Mouse (Mus musculus) midbrain, embryonic 15.5 days (tissue): ENCODE results near the gene C8b. TPM values are rescaled to one million over a fixed set of nuclear protein-coding genes. Genes with fewer than 3 reads are reported as not detected.

Source experiments
- ATAC-seq: fragments of 200-750 bp; cut with Nextera tagmentation; replicated peaks from 2 replicates; pipeline ENCODE4 v1.8.0; 2017; ENCODE audit warnings: moderate TSS enrichment
- H3K27ac ChIP-seq: fragments of 300-500 bp; sonication (generic); 2 replicates; pipeline ENCODE4 v1.5.1; 2015; ENCODE audit warnings: mild to moderate bottlenecking, inconsistent platforms
- H3K27me3 ChIP-seq: fragments of 300-500 bp; sonication (generic); replicated peaks from 2 replicates; pipeline ENCODE4 v1.6.1; 2015; ENCODE audit warnings: inconsistent platforms
- H3K36me3 ChIP-seq: fragments of 300-500 bp; sonication (generic); replicated peaks from 2 replicates; pipeline ENCODE4 v1.6.1; 2015; ENCODE audit warnings: inconsistent platforms
- H3K4me1 ChIP-seq: fragments of 300-500 bp; sonication (generic); 2 replicates; pipeline ENCODE4 v1.6.1; 2015; ENCODE audit warnings: inconsistent platforms
- H3K4me2 ChIP-seq: fragments of 300-500 bp; sonication (generic); 2 replicates; pipeline ENCODE4 v1.6.1; 2015; ENCODE audit warnings: inconsistent platforms, mild to moderate bottlenecking, moderate library complexity
- H3K4me3 ChIP-seq: fragments of 300-500 bp; sonication (generic); 2 replicates; pipeline ENCODE4 v1.5.1; 2015; ENCODE audit warnings: mild to moderate bottlenecking, inconsistent platforms
- H3K9ac ChIP-seq: fragments of 300-500 bp; sonication (generic); 2 replicates; pipeline ENCODE4 v1.6.1; 2015; ENCODE audit warnings: mild to moderate bottlenecking, inconsistent platforms
- H3K9me3 ChIP-seq: fragments of 300-500 bp; sonication (generic); 2 replicates; pipeline ENCODE4 v1.6.1; 2016; ENCODE audit warnings: inconsistent platforms
- WGBS: fragments of 180-500 bp; shearing (Covaris S2); methylation state at CpG from one replicate; pipeline ENCODE4 v1.1.7; 2015; ENCODE audit warnings: mixed read lengths; 5-methylcytosine and 5-hydroxymethylcytosine counted together
- polyA plus RNA-seq: library from polyadenylated mRNA; unstranded; fragments of >200 nt; fragmentation: Nextera tagmentation; extraction: Ambion mirVana; gene quantifications from 2 replicates; pipeline ENCODE4 v1.2.1, GENCODE M21; 2015

C8b gene
- 0.17 TPM in 1 of 2 replicates, not detected in the other for polyA plus RNA-seq

GRCm38 (mm10) chr4:104766065-104766464, at the start of gene C8b:
Gene C8b, plus strand, starts transcription at chr4:104766317.
- WGBS, result 95% methylated on average over 8 of the region's 8 CpGs
- H3K36me3 ChIP-seq, result no peaks in the 10 kb centered on the region
- no peak within 1 kb of the TSS for H3K4me2 ChIP-seq
- H3K9me3 ChIP-seq, result no peaks in the 10 kb centered on the region
- H3K27ac ChIP-seq, result no peak within 1 kb of the TSS
- H3K4me1 ChIP-seq, result peaks cover 10% of the 10 kb centered on the region
- no peak within 1 kb of the TSS for H3K4me3 ChIP-seq
- H3K9ac ChIP-seq, result no peak within 1 kb of the TSS
- ATAC-seq, result no peak
- no peaks in the 10 kb centered on the region for H3K27me3 ChIP-seq

GRCm38 (mm10) chr4:104716506-104716905, 49.6 kb upstream of the C8b start:
- Histone ChIP-seq H3K4me3 (no peak overlapping the region), H3K9ac (no peak overlapping the region), H3K9me3 (no peaks in the 10 kb centered on the region), H3K4me1 (peaks cover 22% of the 10 kb centered on the region), H3K4me2 (no peak overlapping the region), H3K27ac (no peak overlapping the region), H3K27me3 (no peaks in the 10 kb centered on the region), H3K36me3 (no peaks in the 10 kb centered on the region)
- WGBS, result 67% methylated on average over 1 of the region's 1 CpGs
- no peak for ATAC-seq

GRCm38 (mm10) chr4:104718973-104719795, 46.9 kb upstream of the C8b start:
- ATAC-seq, result peak; percentile 57
- Histone ChIP-seq H3K4me1 (peaks cover 32% of the 10 kb centered on the region), H3K27me3 (no peaks in the 10 kb centered on the region), H3K27ac (peak overlapping the region; percentile 62), H3K4me2 (no peak overlapping the region), H3K9ac (no peak overlapping the region), H3K9me3 (no peaks in the 10 kb centered on the region), H3K36me3 (no peaks in the 10 kb centered on the region), H3K4me3 (no peak overlapping the region)
- 27% methylated on average over 13 of the region's 13 CpGs for WGBS

GRCm38 (mm10) chr4:104723527-104724045, 42.5 kb upstream of the C8b start:
- Histone ChIP-seq H3K9ac (no peak overlapping the region), H3K4me3 (no peak overlapping the region), H3K36me3 (no peaks in the 10 kb centered on the region), H3K9me3 (no peaks in the 10 kb centered on the region), H3K27ac (peak overlapping the region; percentile 63; the same call in 1 of the 2 replicates), H3K4me1 (peaks cover 32% of the 10 kb centered on the region), H3K27me3 (no peaks in the 10 kb centered on the region), H3K4me2 (no peak overlapping the region)
- ATAC-seq, result no peak
- WGBS, result 63% methylated on average over 6 of the region's 6 CpGs

GRCm38 (mm10) chr4:104724258-104724657, 41.9 kb upstream of the C8b start:
- Histone ChIP-seq H3K9ac (no peak overlapping the region), H3K4me3 (no peak overlapping the region), H3K4me1 (peaks cover 25% of the 10 kb centered on the region), H3K27me3 (no peaks in the 10 kb centered on the region), H3K4me2 (no peak overlapping the region), H3K27ac (peak overlapping the region; percentile 63), H3K36me3 (no peaks in the 10 kb centered on the region), H3K9me3 (no peaks in the 10 kb centered on the region)
- WGBS, result 43% methylated on average over 5 of the region's 5 CpGs
- no peak for ATAC-seq

- Histone ChIP-seq H3K27me3 (no peaks in the 10 kb centered on the region), H3K36me3 (no peaks in the 10 kb centered on the region), H3K9ac (no peak overlapping the region), H3K4me1 (peaks cover 15% of the 10 kb centered on the region), H3K27ac (no peak overlapping the region), H3K9me3 (no peaks in the 10 kb centered on the region), H3K4me3 (no peak overlapping the region), H3K4me2 (no peak overlapping the region)
- ATAC-seq, result no peak
- WGBS, result 60% methylated on average over 3 of the region's 3 CpGs
These were observed 40.4 kb upstream of the C8b start for GRCm38 (mm10) chr4:104725673-104726072.

GRCm38 (mm10) chr4:104729185-104729584, 36.9 kb upstream of the C8b start:
- peaks cover 5% of the 10 kb centered on the region for H3K4me1 ChIP-seq
- no peak overlapping the region for H3K9ac ChIP-seq
- no peak for ATAC-seq
- 71% methylated on average over 8 of the region's 8 CpGs for WGBS
- H3K27me3 ChIP-seq, result no peaks in the 10 kb centered on the region
- H3K27ac ChIP-seq, result no peak overlapping the region
- no peak overlapping the region for H3K4me2 ChIP-seq
- H3K36me3 ChIP-seq, result no peaks in the 10 kb centered on the region; the same call in 1 of the 2 replicates
- H3K9me3 ChIP-seq, result no peaks in the 10 kb centered on the region
- no peak overlapping the region for H3K4me3 ChIP-seq

GRCm38 (mm10) chr4:104746500-104746899, 19.6 kb upstream of the C8b start:
- WGBS, result 71% methylated on average over 6 of the region's 6 CpGs
- no peak overlapping the region for H3K27ac ChIP-seq
- no peaks in the 10 kb centered on the region for H3K36me3 ChIP-seq
- H3K27me3 ChIP-seq, result no peaks in the 10 kb centered on the region
- no peak overlapping the region for H3K4me3 ChIP-seq
- no peak overlapping the region for H3K4me2 ChIP-seq
- peaks cover 4% of the 10 kb centered on the region; the same call in 1 of the 2 replicates for H3K4me1 ChIP-seq
- H3K9ac ChIP-seq, result no peak overlapping the region
- no peaks in the 10 kb centered on the region for H3K9me3 ChIP-seq
- no peak for ATAC-seq

GRCm38 (mm10) chr4:104754090-104754489, 12.0 kb upstream of the C8b start:
- H3K4me3 ChIP-seq, result no peak overlapping the region
- no peaks in the 10 kb centered on the region for H3K36me3 ChIP-seq
- 75% methylated on average over 3 of the region's 3 CpGs for WGBS
- no peaks in the 10 kb centered on the region for H3K27me3 ChIP-seq
- no peak overlapping the region for H3K27ac ChIP-seq
- no peaks in the 10 kb centered on the region for H3K4me1 ChIP-seq
- H3K9ac ChIP-seq, result no peak overlapping the region
- no peak overlapping the region for H3K4me2 ChIP-seq
- no peak for ATAC-seq
- no peaks in the 10 kb centered on the region for H3K9me3 ChIP-seq

- Histone ChIP-seq H3K4me3 (0 out of 2 replicates have a peak overlapping the region, but pooled peaks have one; percentile 1), H3K36me3 (no peaks in the 10 kb centered on the region), H3K4me2 (peak overlapping the region; percentile 20), H3K9ac (no peak overlapping the region), H3K27me3 (no peaks in the 10 kb centered on the region), H3K27ac (peak overlapping the region; percentile 71), H3K4me1 (peaks cover 11% of the 10 kb centered on the region), H3K9me3 (no peaks in the 10 kb centered on the region)
- WGBS, result 19% methylated on average over 13 of the region's 13 CpGs
- ATAC-seq, result peak; percentile 92
These were observed 5.1 kb upstream of the C8b start for GRCm38 (mm10) chr4:104760878-104761624.

- Histone ChIP-seq H3K4me3 (no peak overlapping the region), H3K9me3 (no peaks in the 10 kb centered on the region), H3K27ac (no peak overlapping the region), H3K27me3 (no peaks in the 10 kb centered on the region), H3K9ac (no peak overlapping the region), H3K4me2 (no peak overlapping the region), H3K36me3 (no peaks in the 10 kb centered on the region), H3K4me1 (0 out of 2 replicates have a peak, but pooled peaks cover 4% of the 10 kb centered on the region)
- 85% methylated on average over 4 of the region's 4 CpGs for WGBS
- ATAC-seq, result no peak
These were observed 2.1 kb downstream of the C8b start for GRCm38 (mm10) chr4:104768190-104768589.

- ATAC-seq, result peak; percentile 63; the same call in 1 of the 2 replicates
- no peak overlapping the region for H3K4me3 ChIP-seq
- no peak overlapping the region for H3K9ac ChIP-seq
- no peaks in the 10 kb centered on the region for H3K27me3 ChIP-seq
- WGBS, result 58% methylated on average over 8 of the region's 8 CpGs
- 0 out of 2 replicates have a peak, but pooled peaks cover 4% of the 10 kb centered on the region for H3K4me1 ChIP-seq
- no peak overlapping the region for H3K4me2 ChIP-seq
- no peaks in the 10 kb centered on the region for H3K36me3 ChIP-seq
- H3K9me3 ChIP-seq, result no peaks in the 10 kb centered on the region
- H3K27ac ChIP-seq, result no peak overlapping the region
These were observed 3.5 kb downstream of the C8b start for GRCm38 (mm10) chr4:104769602-104770001.
